In genomic region chr15:83760683-83761082, GRCm38 (mm10) we compare ENCODE assay signal across 8 mouse cellular contexts. TPM values are rescaled to one million over a fixed set of nuclear protein-coding genes. Genes with fewer than 3 reads are reported as not detected.
DNase-seq lines count a peak whose midpoint lies in the region; ATAC-seq and TF ChIP-seq lines count a peak whose summit lies in the region.

No protein-coding gene starts in this region.

- peak; percentile 65 for TF ChIP-seq CTCF in heart, postnatal 0 days (IDR thresholded peaks at IDR 0.05; ENCODE audit: low read depth)
- TF ChIP-seq CTCF in C2C12 (IDR thresholded peaks at IDR 0.05; ENCODE audit: control insufficient read depth, insufficient read depth, insufficient read length): peak; percentile 60

- DNase-seq in heart, postnatal 0 days (ENCODE audit: low spot score): no peak
- no peak for DNase-seq in heart, embryonic 10.5 days (ENCODE audit: low spot score)
- peak; percentile 26 to 49 for DNase-seq in adrenal gland, postnatal 36 days
- peak; percentile 73 to 82 for DNase-seq in layer of hippocampus, postnatal 10 days (ENCODE audit: low spot score in 2 of 2)
- peak; percentile 11 for DNase-seq in yolk sac, embryonic 10.5 days (ENCODE audit: low spot score)

- H3K9me3 ChIP-seq in heart, postnatal 0 days (replicated peaks; ENCODE audit: control insufficient read depth, low read length): no peaks in the 10 kb centered on the region
- no peaks in the 10 kb centered on the region for H3K9me3 ChIP-seq in heart, embryonic 10.5 days
- no peaks in the 10 kb centered on the region for H3K9me3 ChIP-seq in forebrain, embryonic 12.5 days
- no peaks in the 10 kb centered on the region for H3K9me3 ChIP-seq in midbrain, embryonic 15.5 days

- H3K27me3 ChIP-seq in heart, postnatal 0 days (ENCODE audit: control insufficient read depth, insufficient read depth, low read length): peaks cover 32% of the 10 kb centered on the region
- peaks cover 34% of the 10 kb centered on the region; the same call in 1 of the 2 replicates for H3K27me3 ChIP-seq in heart, embryonic 10.5 days (ENCODE audit: insufficient read depth, poor library complexity, severe bottlenecking)
- peaks cover 16% of the 10 kb centered on the region for H3K27me3 ChIP-seq in C2C12 (ENCODE audit: control insufficient read depth, insufficient read depth, insufficient read length)
- peaks cover 18% of the 10 kb centered on the region for H3K27me3 ChIP-seq in forebrain, embryonic 12.5 days
- H3K27me3 ChIP-seq in midbrain, embryonic 15.5 days (replicated peaks): no peaks in the 10 kb centered on the region

- H3K27ac ChIP-seq in heart, postnatal 0 days (ENCODE audit: low read depth): no peak overlapping the region
- no peak overlapping the region for H3K27ac ChIP-seq in heart, embryonic 10.5 days
- H3K27ac ChIP-seq in forebrain, embryonic 12.5 days: no peak overlapping the region
- no peak overlapping the region for H3K27ac ChIP-seq in midbrain, embryonic 15.5 days

- H3K79me2 ChIP-seq in C2C12 (ENCODE audit: control insufficient read depth, insufficient read depth): no peaks in the 10 kb centered on the region

- H3K9ac ChIP-seq in heart, postnatal 0 days (replicated peaks; ENCODE audit: low read depth, low read length): no peak overlapping the region
- H3K9ac ChIP-seq in forebrain, embryonic 12.5 days: no peak overlapping the region
- no peak overlapping the region for H3K9ac ChIP-seq in midbrain, embryonic 15.5 days

- ATAC-seq in heart, postnatal 0 days (ENCODE audit: insufficient read depth, low read depth): no peak
- ATAC-seq in forebrain, embryonic 12.5 days (ENCODE audit: low FRiP score): peak; percentile 22; the same call in 1 of the 2 replicates
- 0 out of 2 replicates have a peak, but pooled peaks have one; percentile 43 for ATAC-seq in midbrain, embryonic 15.5 days (replicated peaks)

- no peak overlapping the region for H3ac ChIP-seq in C2C12 (ENCODE audit: control insufficient read depth, insufficient read length, low read depth)

- 4% methylated on average over 10 of the region's 10 CpGs for WGBS in heart, postnatal 0 days
- WGBS in heart, embryonic 10.5 days: 4% methylated on average over 10 of the region's 10 CpGs
- 4% methylated on average over 10 of the region's 10 CpGs for WGBS in forebrain, embryonic 12.5 days
- 5% methylated on average over 10 of the region's 10 CpGs for WGBS in midbrain, embryonic 15.5 days

- no peaks in the 10 kb centered on the region for H3K4me1 ChIP-seq in heart, postnatal 0 days (ENCODE audit: control insufficient read depth, insufficient read depth)
- H3K4me1 ChIP-seq in heart, embryonic 10.5 days: peaks cover 2% of the 10 kb centered on the region
- peaks cover 20% of the 10 kb centered on the region for H3K4me1 ChIP-seq in forebrain, embryonic 12.5 days
- no peaks in the 10 kb centered on the region; the same call in 1 of the 2 replicates for H3K4me1 ChIP-seq in midbrain, embryonic 15.5 days

- no peak overlapping the region for H3K4me3 ChIP-seq in heart, postnatal 0 days (ENCODE audit: low read depth, low read length)
- no peak overlapping the region for H3K4me3 ChIP-seq in heart, embryonic 10.5 days
- H3K4me3 ChIP-seq in C2C12 (ENCODE audit: insufficient read depth, poor library complexity, severe bottlenecking): no peak overlapping the region
- H3K4me3 ChIP-seq in forebrain, embryonic 12.5 days (replicated peaks): no peak overlapping the region
- H3K4me3 ChIP-seq in midbrain, embryonic 15.5 days: no peak overlapping the region

- no peaks in the 10 kb centered on the region for H3K79me3 ChIP-seq in C2C12 (ENCODE audit: low read depth)

- no peak overlapping the region for H3K4me2 ChIP-seq in heart, postnatal 0 days (ENCODE audit: low read depth, low read length)
- H3K4me2 ChIP-seq in forebrain, embryonic 12.5 days: no peak overlapping the region
- H3K4me2 ChIP-seq in midbrain, embryonic 15.5 days: no peak overlapping the region

- H3K36me3 ChIP-seq in heart, postnatal 0 days (replicated peaks; ENCODE audit: control insufficient read depth, insufficient read depth, low read length): no peaks in the 10 kb centered on the region
- H3K36me3 ChIP-seq in heart, embryonic 10.5 days: no peaks in the 10 kb centered on the region
- H3K36me3 ChIP-seq in C2C12 (ENCODE audit: control insufficient read depth, insufficient read depth): no peaks in the 10 kb centered on the region
- no peaks in the 10 kb centered on the region for H3K36me3 ChIP-seq in forebrain, embryonic 12.5 days (replicated peaks)
- H3K36me3 ChIP-seq in midbrain, embryonic 15.5 days (replicated peaks): no peaks in the 10 kb centered on the region

- TF ChIP-seq EP300 in heart, postnatal 0 days (IDR thresholded peaks at IDR 0.05; ENCODE audit: low read depth): no peak

TF ChIP-seq in C2C12, 6 proteins besides CTCF, POLR2A, EP300 and RAD21:
- TF ChIP-seq MYOD1 (IDR thresholded peaks at IDR 0.05; ENCODE audit: control insufficient read depth, insufficient read length, low read depth): no peak

RNA-seq across cellular contexts. Expression of gene Mpped1, which starts 18.6 kb away (rescaled TPM):
- not detected in 2 replicates for total RNA-seq in heart, postnatal 0 days (2014; rRNA removed; ENCODE audit: low replicate concordance)
- polyA plus RNA-seq in heart, postnatal 0 days (2015; fragmentation: Nextera tagmentation; extraction: Ambion mirVana): not detected in 2 replicates
- 0.22 and 0.70 TPM in 2 replicates for polyA plus RNA-seq in heart, embryonic 10.5 days (2016; fragmentation: Nextera tagmentation; extraction: Ambion mirVana)
- not detected for polyA plus RNA-seq in C2C12 (2012; fragmentation: generic; extraction: Trizol)
- total RNA-seq in adrenal gland, postnatal 36 days (2021): not detected
- polyA plus RNA-seq in forebrain, embryonic 12.5 days (2016; fragmentation: Nextera tagmentation; extraction: Ambion mirVana): 30.6 and 41.1 TPM in 2 replicates
- 100 to 1,000 TPM; 174 to 177 TPM for total RNA-seq in layer of hippocampus, postnatal 10 days (2021)
- 24.8 and 25.6 TPM in 2 replicates for polyA plus RNA-seq in midbrain, embryonic 15.5 days (2015; fragmentation: Nextera tagmentation; extraction: Ambion mirVana)

RNA-seq across cellular contexts. Expression of gene Scube1, which starts 35.9 kb away (rescaled TPM):
- total RNA-seq in heart, postnatal 0 days (2014; rRNA removed; ENCODE audit: low replicate concordance): 1.3 and 4.3 TPM in 2 replicates
- 1.6 and 1.9 TPM in 2 replicates for polyA plus RNA-seq in heart, postnatal 0 days (2015; fragmentation: Nextera tagmentation; extraction: Ambion mirVana)
- polyA plus RNA-seq in heart, embryonic 10.5 days (2016; fragmentation: Nextera tagmentation; extraction: Ambion mirVana): 13.5 and 20.4 TPM in 2 replicates
- not detected for polyA plus RNA-seq in C2C12 (2012; fragmentation: generic; extraction: Trizol)
- 1 to 10 TPM; 4.4 to 4.6 TPM for total RNA-seq in adrenal gland, postnatal 36 days (2021)
- polyA plus RNA-seq in forebrain, embryonic 12.5 days (2016; fragmentation: Nextera tagmentation; extraction: Ambion mirVana): 17.9 and 20.4 TPM in 2 replicates
- 10 to 100 TPM; 14.8 to 17.6 TPM for total RNA-seq in layer of hippocampus, postnatal 10 days (2021)
- polyA plus RNA-seq in midbrain, embryonic 15.5 days (2015; fragmentation: Nextera tagmentation; extraction: Ambion mirVana): 13.4 and 14.8 TPM in 2 replicates

Comparison
In these comparisons a context has a peak if more than half of its experiments do, and no peak if none do; other contexts are left out.
1. DNase-seq: peak in adrenal gland, postnatal 36 days (2 of 2), layer of hippocampus, postnatal 10 days (2 of 2) and yolk sac, embryonic 10.5 days (single experiment); none in heart, postnatal 0 days (single experiment) and heart, embryonic 10.5 days (single experiment).
2. RNA of gene Mpped1, which starts 18.6 kb away (polyA plus RNA-seq): 30.6 to 41.1 TPM in forebrain, embryonic 12.5 days and 24.8 to 25.6 TPM in midbrain, embryonic 15.5 days; 0.22 to 0.70 TPM in heart, embryonic 10.5 days, not detected in heart, postnatal 0 days and not detected in C2C12 (single experiment); every median in the first group is over 10 times any median in the second.